Mouse (Mus musculus): ENCODE measurements around the gene Gm36079. TPM values are rescaled to one million over a fixed set of nuclear protein-coding genes. Genes with fewer than 3 reads are reported as not detected.
"Not testable (repeated sequence)": the region's sequence is repeated elsewhere in the genome, so short reads cannot be mapped to it uniquely, and the experiment has no call there.

The Gm36079 gene
- total and polyA plus RNA-seq, 3 experiments: 0.63 TPM; not detected in 2

GRCm38 (mm10) chr13:120015348-120016007 is 11.3 kb downstream of the Gm36079 start:
- DNase-seq: not testable (repeated sequence)

GRCm38 (mm10) chr13:120013962-120014361 is 12.8 kb downstream of the Gm36079 start:
- DNase-seq: not testable (repeated sequence)

GRCm38 (mm10) chr13:120013544-120013943 is 13.3 kb downstream of the Gm36079 start:
- DNase-seq: not testable (repeated sequence)

- DNase-seq: not testable (repeated sequence)
These were observed 16.7 kb downstream of the Gm36079 start for GRCm38 (mm10) chr13:120010068-120010467.

- not testable (repeated sequence) for DNase-seq
These were observed 27.6 kb downstream of the Gm36079 start for GRCm38 (mm10) chr13:119999215-119999614.

- not testable (repeated sequence) for DNase-seq
These were observed 28.2 kb downstream of the Gm36079 start for GRCm38 (mm10) chr13:119998442-119999086.

- DNase-seq: not testable (repeated sequence)
These were observed 34.8 kb downstream of the Gm36079 start for GRCm38 (mm10) chr13:119991917-119992496.

- DNase-seq: not testable (repeated sequence)
These were observed 35.5 kb downstream of the Gm36079 start for GRCm38 (mm10) chr13:119991264-119991663.

Other genes starting within 250 kb of the Gm36079 start
- gene Zfp131, start 236.1 kb downstream of the Gm36079 start, total RNA-seq (2021): 10 to 100 TPM; 30.3 to 39.3 TPM
- gene Zfp131, start 236.1 kb downstream of the Gm36079 start, polyA plus RNA-seq (2012; rRNA removed): 24.7 and 27.3 TPM in 2 replicates
- gene AF067063, start 196.8 kb downstream of the Gm36079 start, total RNA-seq (2021): not detected
- not detected in 2 replicates for gene AF067063, start 196.8 kb downstream of the Gm36079 start, polyA plus RNA-seq (2012; rRNA removed)
- not detected for gene D13Ertd608e, start 191.0 kb downstream of the Gm36079 start, total RNA-seq (2021)
- gene D13Ertd608e, start 191.0 kb downstream of the Gm36079 start, polyA plus RNA-seq (2012; rRNA removed): not detected in 2 replicates
- gene Tcstv1, start 132.2 kb downstream of the Gm36079 start, total RNA-seq (2021): not detected
- gene Tcstv1, start 132.2 kb downstream of the Gm36079 start, polyA plus RNA-seq (2012; rRNA removed): not detected in 2 replicates
- gene Gm21761, start 97.7 kb downstream of the Gm36079 start, total RNA-seq (2021): not detected
- gene Gm21761, start 97.7 kb downstream of the Gm36079 start, polyA plus RNA-seq (2012; rRNA removed): not detected in 2 replicates
- not detected for gene B020031M17Rik, start 76.2 kb downstream of the Gm36079 start, total RNA-seq (2021)
- gene B020031M17Rik, start 76.2 kb downstream of the Gm36079 start, polyA plus RNA-seq (2012; rRNA removed): not detected in 2 replicates
- gene Gm21188, start 25.2 kb upstream of the Gm36079 start, total RNA-seq (2021): not detected
- 0.16 TPM in 1 of 2 replicates, not detected in the other for gene Gm21188, start 25.2 kb upstream of the Gm36079 start, polyA plus RNA-seq (2012; rRNA removed)
- gene Gm20767, start 113.2 kb upstream of the Gm36079 start, total RNA-seq (2021): not detected
- gene Gm20767, start 113.2 kb upstream of the Gm36079 start, polyA plus RNA-seq (2012; rRNA removed): not detected in 2 replicates
- gene Gm21818, start 145.4 kb upstream of the Gm36079 start, total RNA-seq (2021): not detected
- gene Gm21818, start 145.4 kb upstream of the Gm36079 start, polyA plus RNA-seq (2012; rRNA removed): not detected in 2 replicates
- gene Gm21762, start 188.9 kb upstream of the Gm36079 start, total RNA-seq (2021): not detected
- 0.27 TPM in 1 of 2 replicates, not detected in the other for gene Gm21762, start 188.9 kb upstream of the Gm36079 start, polyA plus RNA-seq (2012; rRNA removed)
- not detected for gene Gm21731, start 212.1 kb upstream of the Gm36079 start, total RNA-seq (2021)
- not detected in 2 replicates for gene Gm21731, start 212.1 kb upstream of the Gm36079 start, polyA plus RNA-seq (2012; rRNA removed)
- not detected for gene AF067061, start 236.1 kb upstream of the Gm36079 start, total RNA-seq (2021)
- not detected in 2 replicates for gene AF067061, start 236.1 kb upstream of the Gm36079 start, polyA plus RNA-seq (2012; rRNA removed)